Mouse (Mus musculus): ENCODE results near the gene H2afy.

DNA sequence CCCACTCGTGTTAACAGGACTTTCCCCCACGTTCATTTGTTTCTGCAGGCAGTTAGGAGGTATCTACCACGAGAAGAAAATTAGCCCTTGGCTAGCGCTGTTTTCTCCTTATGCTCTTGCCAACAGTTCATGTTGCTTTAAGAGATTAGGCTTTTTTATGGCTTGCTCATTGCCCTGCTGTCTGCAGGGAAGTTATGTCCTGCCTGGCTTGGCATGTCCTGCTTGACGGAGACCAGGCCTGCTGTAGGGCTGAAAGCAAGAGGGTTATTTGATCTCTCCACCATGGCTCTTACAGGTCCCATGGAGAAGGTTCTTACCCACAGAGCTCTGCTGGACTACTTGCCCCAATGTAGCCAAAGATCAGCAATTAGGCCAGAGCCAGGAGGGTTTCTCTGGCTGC, 18.9 kb upstream of the H2afy start:
- TF ChIP-seq EP300 (IDR thresholded peaks at IDR 0.05; ENCODE audit: low read depth) (no peak), CTCF (IDR thresholded peaks at IDR 0.05; ENCODE audit: low read depth) (no peak)
